In the genomic region with DNA sequence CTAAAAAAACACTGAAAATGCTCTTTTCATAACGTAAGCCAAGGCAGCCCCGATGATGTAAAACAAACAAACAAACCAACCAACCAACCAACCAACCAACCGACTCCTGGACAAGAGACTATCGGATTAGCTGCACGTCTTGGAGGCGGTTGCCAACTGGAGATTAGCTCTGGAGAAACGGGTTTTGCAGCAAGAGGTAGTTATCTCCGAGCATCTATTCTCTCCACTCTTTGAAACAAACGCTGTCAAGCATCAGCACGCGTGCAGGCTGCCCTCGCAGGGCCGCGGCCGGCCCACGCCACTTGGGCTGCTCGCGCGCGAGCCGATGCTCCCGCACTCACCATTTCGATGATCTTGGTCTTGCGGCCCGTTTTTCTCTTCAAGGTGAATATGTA, we compare ENCODE assay signal across 9 mouse cellular contexts. TPM values are rescaled to one million over a fixed set of nuclear protein-coding genes. Genes with fewer than 3 reads are reported as not detected.
DNase-seq lines count a peak whose midpoint lies in the region; ATAC-seq lines count a peak whose summit lies in the region.
"Had no signal": no experiment of that assay in that cellular context is flagged by ENCODE, and none has a peak within 500 bp of the region (broad histone marks: within the 10 kb centered on the region; RNA-seq: fewer than 3 reads in every experiment).

No protein-coding gene starts in this region.

- H3K36me3 ChIP-seq in heart, embryonic 12.5 days = no peaks in the 10 kb centered on the region
- peaks cover 36% of the 10 kb centered on the region for H3K36me3 ChIP-seq in erythroblast, embryonic 14.5 days (ENCODE audit: control insufficient read depth)
- no peaks in the 10 kb centered on the region for H3K36me3 ChIP-seq in limb, embryonic 15.5 days
- no peaks in the 10 kb centered on the region for H3K36me3 ChIP-seq in neural tube, embryonic 15.5 days

- H3K4me2 ChIP-seq in heart, embryonic 12.5 days = peak overlapping the region; percentile 69
- H3K4me2 ChIP-seq in limb, embryonic 15.5 days = peak overlapping the region; percentile 60
- H3K4me2 ChIP-seq in neural tube, embryonic 15.5 days = peak overlapping the region; percentile 70

- H3K4me1 ChIP-seq in heart, embryonic 12.5 days (replicated peaks) = peaks cover 24% of the 10 kb centered on the region
- peaks cover 49% of the 10 kb centered on the region for H3K4me1 ChIP-seq in erythroblast, embryonic 14.5 days (ENCODE audit: control insufficient read depth)
- 0 out of 2 replicates have a peak, but pooled peaks cover 4% of the 10 kb centered on the region for H3K4me1 ChIP-seq in limb, embryonic 15.5 days
- peaks cover 22% of the 10 kb centered on the region for H3K4me1 ChIP-seq in neural tube, embryonic 15.5 days

- peak; percentile 27 for ATAC-seq in heart, embryonic 12.5 days (ENCODE audit: insufficient number of reproducible peaks, low FRiP score)
- ATAC-seq in CD4-positive, CD25-positive, alpha-beta regulatory T cell, adult 4 months = peak; percentile 6
- no peak for ATAC-seq in limb, embryonic 15.5 days (ENCODE audit: insufficient number of reproducible peaks, low FRiP score, low TSS enrichment, low read depth)
- ATAC-seq in neural tube, embryonic 15.5 days (ENCODE audit: low FRiP score) = no peak

- intact Hi-C loops in heart, postnatal 10 days (cut with DNase I) = loop anchor here (2.0 to 10.0 kb wide), 4 partner anchors 126 to 651 kb away; a partner anchor contains a TSS

- peak overlapping the region; percentile 77 for H3K27ac ChIP-seq in heart, embryonic 12.5 days (ENCODE audit: poor library complexity, severe bottlenecking)
- H3K27ac ChIP-seq in limb, embryonic 15.5 days = peak overlapping the region; percentile 95
- H3K27ac ChIP-seq in neural tube, embryonic 15.5 days (replicated peaks) = peak overlapping the region; percentile 94

- DNase-seq in heart, postnatal 10 days = no peak
- DNase-seq in yolk sac, embryonic 10.5 days (ENCODE audit: low spot score) = no peak
- DNase-seq in right cerebral cortex, postnatal 4 days = no peak

- 0% methylated on average over 25 of the region's 25 CpGs for WGBS in heart, embryonic 12.5 days
- WGBS in limb, embryonic 15.5 days = under 1% methylated on average over 25 of the region's 25 CpGs
- WGBS in neural tube, embryonic 15.5 days = 0% methylated on average over 25 of the region's 25 CpGs

- no peaks in the 10 kb centered on the region for H3K9me3 ChIP-seq in heart, embryonic 12.5 days (replicated peaks)
- peaks cover 2% of the 10 kb centered on the region; the same call in 1 of the 2 replicates for H3K9me3 ChIP-seq in erythroblast, embryonic 14.5 days (ENCODE audit: control insufficient read depth, low read length)
- H3K9me3 ChIP-seq in limb, embryonic 15.5 days = no peaks in the 10 kb centered on the region
- no peaks in the 10 kb centered on the region for H3K9me3 ChIP-seq in neural tube, embryonic 15.5 days (replicated peaks)

- peak overlapping the region; percentile 97 for H3K4me3 ChIP-seq in heart, embryonic 12.5 days
- H3K4me3 ChIP-seq in erythroblast, embryonic 14.5 days (replicated peaks) = peak overlapping the region; percentile 74
- peak overlapping the region; percentile 72 for H3K4me3 ChIP-seq in limb, embryonic 15.5 days
- peak overlapping the region; percentile 72 for H3K4me3 ChIP-seq in neural tube, embryonic 15.5 days (replicated peaks)

- H3K27me3 ChIP-seq in heart, embryonic 12.5 days (replicated peaks) = no peaks in the 10 kb centered on the region
- no peaks in the 10 kb centered on the region for H3K27me3 ChIP-seq in erythroblast, embryonic 14.5 days (ENCODE audit: control insufficient read depth)
- no peaks in the 10 kb centered on the region for H3K27me3 ChIP-seq in limb, embryonic 15.5 days
- no peaks in the 10 kb centered on the region for H3K27me3 ChIP-seq in neural tube, embryonic 15.5 days (replicated peaks)

- H3K9ac ChIP-seq in heart, embryonic 12.5 days = peak overlapping the region; percentile 92
- H3K9ac ChIP-seq in limb, embryonic 15.5 days = peak overlapping the region; percentile 71
- peak overlapping the region; percentile 78 for H3K9ac ChIP-seq in neural tube, embryonic 15.5 days (replicated peaks)

RNA-seq across cellular contexts. Expression of a gene that starts 0.4 kb away (rescaled TPM):
- 74.8 and 77.4 TPM in 2 replicates for polyA plus RNA-seq in heart, embryonic 12.5 days (2016; fragmentation: Nextera tagmentation; extraction: Ambion mirVana)
- total RNA-seq in heart, postnatal 10 days (2021) = 10 to 100 TPM; 55.7 to 70.7 TPM
- polyA plus RNA-seq in CD4-positive, CD25-positive, alpha-beta regulatory T cell, adult 4 months (2017; shearing (Covaris generic)) = 10 to 100 TPM; 57.3 to 63.7 TPM
- 21.3 and 22.9 TPM in 2 replicates for polyA plus RNA-seq in erythroblast, embryonic 14.5 days (2012)
- 55.6 and 61.5 TPM in 2 replicates for polyA plus RNA-seq in limb, embryonic 15.5 days (2015; fragmentation: Nextera tagmentation; extraction: Ambion mirVana)
- 137 and 152 TPM in 2 replicates for polyA plus RNA-seq in neural tube, embryonic 15.5 days (2015; fragmentation: Nextera tagmentation; extraction: Ambion mirVana)

RNA-seq across cellular contexts. Expression of a gene that starts 0.5 kb away (rescaled TPM):
- polyA plus RNA-seq in heart, embryonic 12.5 days (2016; fragmentation: Nextera tagmentation; extraction: Ambion mirVana) = 0.10 and 0.12 TPM in 2 replicates
- total RNA-seq in heart, postnatal 10 days (2021) = under 1 TPM in 1 of 2 experiments, not detected in 1; 0.17 TPM
- polyA plus RNA-seq in CD4-positive, CD25-positive, alpha-beta regulatory T cell, adult 4 months (2017; shearing (Covaris generic)) = under 1 TPM in 1 of 2 experiments, not detected in 1; 0.16 TPM
- 0.02 TPM in 1 of 2 replicates, not detected in the other for polyA plus RNA-seq in erythroblast, embryonic 14.5 days (2012)
- polyA plus RNA-seq in limb, embryonic 15.5 days (2015; fragmentation: Nextera tagmentation; extraction: Ambion mirVana) = 0.22 and 0.28 TPM in 2 replicates
- 0.58 and 0.82 TPM in 2 replicates for polyA plus RNA-seq in neural tube, embryonic 15.5 days (2015; fragmentation: Nextera tagmentation; extraction: Ambion mirVana)

RNA-seq across cellular contexts. Expression of a gene that starts 46.7 kb away (rescaled TPM):
- not detected in 2 replicates for polyA plus RNA-seq in heart, embryonic 12.5 days (2016; fragmentation: Nextera tagmentation; extraction: Ambion mirVana)
- total RNA-seq in heart, postnatal 10 days (2021) = not detected
- not detected for polyA plus RNA-seq in CD4-positive, CD25-positive, alpha-beta regulatory T cell, adult 4 months (2017; shearing (Covaris generic))
- not detected in 2 replicates for polyA plus RNA-seq in erythroblast, embryonic 14.5 days (2012)
- not detected in 2 replicates for polyA plus RNA-seq in limb, embryonic 15.5 days (2015; fragmentation: Nextera tagmentation; extraction: Ambion mirVana)
- polyA plus RNA-seq in neural tube, embryonic 15.5 days (2015; fragmentation: Nextera tagmentation; extraction: Ambion mirVana) = not detected in 2 replicates
- total RNA-seq: neutrophil, adult 5-6 weeks had no signal

Comparison
In these comparisons a context has a peak if more than half of its experiments do, and no peak if none do; other contexts are left out.
1. ATAC-seq: peak in heart, embryonic 12.5 days (single experiment) and CD4-positive, CD25-positive, alpha-beta regulatory T cell, adult 4 months (single experiment); none in limb, embryonic 15.5 days (single experiment) and neural tube, embryonic 15.5 days (single experiment).
2. Peak in every context shown above with its lines, with median percentiles within 50 percentile points of each other: H3K27ac ChIP-seq, H3K4me2 ChIP-seq, H3K4me3 ChIP-seq and H3K9ac ChIP-seq.